Mouse (Mus musculus) hindbrain, postnatal 0 days (tissue): Measurements from ENCODE around the gene Lck. TPM values are rescaled to one million over a fixed set of nuclear protein-coding genes. Genes with fewer than 3 reads are reported as not detected.

Experiments
- ATAC-seq: fragments of 200-750 bp; cut with Nextera tagmentation; 2 replicates; pipeline ENCODE4 v1.8.0; 2017; ENCODE audit warnings: mild to moderate bottlenecking, moderate TSS enrichment, moderate library complexity
- DNase-seq: peaks from one replicate; pipeline ENCODE4 v3.0.0-alpha.2; 2015; ENCODE audit warnings: low spot score
- H3K27ac ChIP-seq: fragments of 300-500 bp; sonication (generic); 2 replicates; pipeline ENCODE4 v1.5.1; 2014; ENCODE audit warnings: mild to moderate bottlenecking
- H3K27me3 ChIP-seq: fragments of 300-500 bp; sonication (generic); 2 replicates; pipeline ENCODE4 v1.6.1; 2014; ENCODE audit warnings: low read length, mixed read lengths; ENCODE audit not compliant: insufficient read depth
- H3K36me3 ChIP-seq: fragments of 300-500 bp; sonication (generic); 2 replicates; pipeline ENCODE4 v1.6.1; 2014; ENCODE audit warnings: low read length, mixed read lengths; ENCODE audit not compliant: insufficient read depth
- H3K4me1 ChIP-seq: fragments of 300-500 bp; sonication (generic); 2 replicates; pipeline ENCODE4 v1.6.1; 2014; ENCODE audit warnings: antibody characterized with exemption, low read length, mixed read lengths; ENCODE audit not compliant: insufficient read depth
- H3K4me2 ChIP-seq: fragments of 300-500 bp; sonication (generic); 2 replicates; pipeline ENCODE4 v1.6.1; 2014; ENCODE audit warnings: low read depth, mild to moderate bottlenecking, low read length, moderate library complexity, mixed read lengths
- H3K4me3 ChIP-seq: fragments of 300-500 bp; sonication (generic); 2 replicates; pipeline ENCODE4 v1.5.1; 2014; ENCODE audit warnings: low read length
- H3K9ac ChIP-seq: fragments of 300-500 bp; sonication (generic); replicated peaks from 2 replicates; pipeline ENCODE4 v1.6.1; 2014; ENCODE audit warnings: mild to moderate bottlenecking, low read length, moderate library complexity, mixed read lengths
- H3K9me3 ChIP-seq: fragments of 300-500 bp; sonication (generic); 2 replicates; pipeline ENCODE4 v1.6.1; 2016; ENCODE audit warnings: low read length, mixed read lengths
- CTCF ChIP-seq: IDR thresholded peaks from 2 replicates; pipeline ENCODE4 v1.5.1; 2016; ENCODE audit warnings: antibody characterized with exemption, control low read depth, low read depth
- WGBS: fragments of 180-500 bp; shearing (Covaris S2); extraction: QIAGEN DNeasy Blood & Tissue Kit; methylation state at CpG from one replicate; pipeline ENCODE4 v1.1.7; 2014; 5-methylcytosine and 5-hydroxymethylcytosine counted together
- polyA plus RNA-seq: library from polyadenylated mRNA; unstranded; fragments of >200 nt; fragmentation: Nextera tagmentation; extraction: Ambion mirVana; gene quantifications from 2 replicates; pipeline ENCODE4 v1.2.1, GENCODE M21; 2015
- total RNA-seq: library from RNA; depleted of rRNA; stranded (reverse); fragments of >200 nt; gene quantifications from 2 replicates; pipeline ENCODE4 v1.2.3, GENCODE M21; 2014

Lck gene
- total and polyA plus RNA-seq, 2 experiments from 2014 or later = 12.2 to 12.5 TPM

DNA sequence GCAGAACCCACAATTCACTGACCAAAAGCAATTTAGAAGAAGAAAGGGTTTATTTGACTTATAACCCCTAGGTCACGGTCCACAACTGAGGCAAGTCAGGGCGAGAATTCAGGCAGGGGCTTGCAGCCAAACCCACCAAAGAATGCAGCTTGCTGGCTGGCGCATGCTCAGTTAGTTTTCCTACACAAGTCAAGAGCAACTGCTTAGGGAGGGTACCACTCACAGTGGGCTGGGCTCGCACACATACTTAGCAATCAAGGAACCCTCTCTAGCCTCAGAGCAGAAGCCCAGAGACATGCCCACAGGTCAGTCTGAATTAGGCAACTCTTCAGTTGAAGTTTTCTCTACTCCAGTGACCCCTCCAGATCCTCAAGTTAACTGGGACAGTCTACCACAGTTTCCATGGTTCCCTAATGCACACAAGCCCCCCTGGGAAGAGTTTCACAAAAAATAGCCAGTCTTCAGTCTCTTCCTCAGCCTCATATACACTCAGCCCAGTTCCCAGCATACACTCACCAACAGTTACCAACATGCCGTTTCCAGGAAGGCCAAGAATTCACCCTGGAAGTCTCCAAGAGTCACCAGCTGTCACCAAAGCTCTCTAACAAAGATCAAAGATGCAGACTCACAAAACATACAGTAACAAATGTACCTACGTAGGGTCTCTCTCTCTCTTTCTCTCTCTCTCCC, 62.6 kb downstream of the Lck start:
- no peak for TF ChIP-seq CTCF
- no peak overlapping the region for H3K4me3 ChIP-seq
- peak overlapping the region; percentile 75 for H3K27ac ChIP-seq
- H3K4me1 ChIP-seq = peaks cover 12% of the 10 kb centered on the region; the same call in 1 of the 2 replicates
- H3K27me3 ChIP-seq = no peaks in the 10 kb centered on the region
- H3K36me3 ChIP-seq = no peaks in the 10 kb centered on the region
- ATAC-seq (peak; percentile 44), DNase-seq (peak; percentile 57)
- 26% methylated on average over 6 of the region's 6 CpGs for WGBS
- no peak overlapping the region for H3K4me2 ChIP-seq
- H3K9me3 ChIP-seq = no peaks in the 10 kb centered on the region
- no peak overlapping the region for H3K9ac ChIP-seq

- 60% methylated on average over 3 of the region's 3 CpGs for WGBS
- no peak for TF ChIP-seq CTCF
- DNase-seq (no peak), ATAC-seq (no peak)
- no peaks in the 10 kb centered on the region for H3K9me3 ChIP-seq
- H3K27me3 ChIP-seq = no peaks in the 10 kb centered on the region
- no peak overlapping the region for H3K4me2 ChIP-seq
- peaks cover 12% of the 10 kb centered on the region; the same call in 1 of the 2 replicates for H3K4me1 ChIP-seq
- peak overlapping the region; percentile 54; the same call in 1 of the 2 replicates for H3K27ac ChIP-seq
- no peaks in the 10 kb centered on the region for H3K36me3 ChIP-seq
- H3K9ac ChIP-seq = no peak overlapping the region
- H3K4me3 ChIP-seq = no peak overlapping the region
These were observed 63.8 kb downstream of the Lck start for GRCm38 (mm10) chr4:129509650-129510049.

DNA sequence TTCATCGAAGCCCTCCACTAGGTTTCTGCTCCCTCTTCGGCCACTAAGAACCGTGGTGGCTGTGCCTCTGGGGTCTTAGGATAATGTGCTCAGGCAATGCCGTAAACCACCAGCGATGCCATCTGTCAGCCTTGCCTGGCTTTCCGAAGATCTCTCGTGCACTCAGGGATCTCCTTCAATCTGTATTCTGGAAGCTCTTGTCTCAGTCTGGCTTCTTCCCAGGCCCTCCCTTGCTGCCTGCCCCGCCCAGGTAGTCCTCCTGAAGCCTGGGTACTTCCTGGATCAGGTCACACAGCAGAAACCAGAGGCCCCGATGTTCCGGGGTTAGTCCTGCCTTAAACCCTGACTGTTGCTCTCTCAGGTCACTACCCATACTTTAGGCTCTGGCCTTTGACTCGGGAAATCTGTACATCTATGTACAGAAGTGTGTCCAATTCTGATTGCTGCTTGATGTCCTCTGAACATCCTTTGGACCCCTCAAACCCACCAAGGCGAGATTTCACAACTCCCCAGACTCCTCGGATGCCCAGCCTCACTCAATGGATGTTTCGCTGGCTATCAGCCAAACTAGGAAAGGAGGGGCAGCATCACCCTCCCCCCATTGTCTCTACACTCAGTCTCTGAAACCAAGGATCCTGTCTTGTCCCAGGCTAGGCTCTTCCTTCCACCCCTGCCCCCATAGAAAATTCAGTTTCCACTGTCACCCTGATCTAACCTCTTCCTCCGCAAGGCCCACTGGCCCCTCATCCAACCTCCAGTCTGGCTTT, 64.4 kb downstream of the Lck start:
- H3K4me3 ChIP-seq = no peak overlapping the region
- DNase-seq = peak; percentile 57
- ATAC-seq = no peak
- WGBS = 41% methylated on average over 15 of the region's 15 CpGs
- peaks cover 12% of the 10 kb centered on the region; the same call in 1 of the 2 replicates for H3K4me1 ChIP-seq
- no peaks in the 10 kb centered on the region for H3K9me3 ChIP-seq
- peak overlapping the region; percentile 54 for H3K27ac ChIP-seq
- no peak for TF ChIP-seq CTCF
- no peaks in the 10 kb centered on the region for H3K36me3 ChIP-seq
- H3K9ac ChIP-seq = no peak overlapping the region
- no peaks in the 10 kb centered on the region for H3K27me3 ChIP-seq
- no peak overlapping the region for H3K4me2 ChIP-seq

GRCm38 (mm10) chr4:129508237-129508515, 65.3 kb downstream of the Lck start:
- H3K4me2 ChIP-seq = no peak overlapping the region
- H3K27me3 ChIP-seq = no peaks in the 10 kb centered on the region
- DNase-seq (no peak), ATAC-seq (no peak)
- H3K27ac ChIP-seq = 0 out of 2 replicates have a peak overlapping the region, but pooled peaks have one; percentile 20
- no peak for TF ChIP-seq CTCF
- WGBS = 57% methylated on average over 3 of the region's 3 CpGs
- peaks cover 12% of the 10 kb centered on the region; the same call in 1 of the 2 replicates for H3K4me1 ChIP-seq
- no peak overlapping the region for H3K9ac ChIP-seq
- H3K9me3 ChIP-seq = no peaks in the 10 kb centered on the region
- H3K4me3 ChIP-seq = no peak overlapping the region
- no peaks in the 10 kb centered on the region for H3K36me3 ChIP-seq

DNA sequence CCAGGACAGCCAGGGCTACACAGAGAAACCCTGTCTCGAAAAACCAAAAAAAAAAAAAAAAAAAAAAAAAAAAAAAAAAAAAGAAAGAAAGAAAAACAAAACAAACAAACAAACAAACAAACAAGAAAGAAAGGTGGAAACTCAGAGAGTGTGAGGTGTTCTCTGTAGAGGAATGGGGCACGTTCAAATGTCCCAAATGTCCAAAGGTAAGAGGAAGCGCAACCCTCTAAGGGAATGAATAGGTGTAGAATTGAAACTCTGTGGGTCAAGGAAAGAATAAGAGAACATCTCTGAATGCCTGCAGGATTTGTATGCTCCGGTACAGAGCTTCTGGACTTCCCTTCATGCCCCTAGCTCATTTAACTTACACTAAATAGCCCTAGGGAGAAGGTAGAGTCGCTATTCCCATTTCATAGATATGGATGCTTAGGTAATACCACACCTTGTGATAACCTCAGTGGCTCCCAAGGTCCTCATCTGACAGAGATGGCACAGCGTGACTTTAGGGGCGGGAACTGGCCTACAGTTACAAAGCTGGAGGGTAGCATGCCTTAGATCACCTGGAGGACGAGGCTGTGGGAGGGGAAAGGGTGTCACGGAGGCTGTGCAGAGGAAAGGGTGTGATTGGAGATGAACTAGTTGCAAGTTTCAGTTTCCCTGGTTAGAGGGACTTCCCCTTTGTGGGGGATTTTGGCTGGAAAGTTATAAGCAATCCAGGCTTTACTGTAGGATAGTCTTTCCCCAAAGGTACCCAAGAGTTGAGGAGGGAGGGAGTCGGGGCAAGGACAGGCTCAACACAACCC, 65.8 kb downstream of the Lck start:
- Histone ChIP-seq H3K36me3 (no peaks in the 10 kb centered on the region), H3K4me3 (no peak overlapping the region), H3K27me3 (no peaks in the 10 kb centered on the region), H3K4me1 (peaks cover 12% of the 10 kb centered on the region; the same call in 1 of the 2 replicates), H3K9me3 (no peaks in the 10 kb centered on the region), H3K9ac (no peak overlapping the region), H3K27ac (no peak overlapping the region), H3K4me2 (no peak overlapping the region)
- TF ChIP-seq CTCF = no peak
- 71% methylated on average over 9 of the region's 10 CpGs for WGBS
- ATAC-seq (no peak), DNase-seq (no peak)

DNA sequence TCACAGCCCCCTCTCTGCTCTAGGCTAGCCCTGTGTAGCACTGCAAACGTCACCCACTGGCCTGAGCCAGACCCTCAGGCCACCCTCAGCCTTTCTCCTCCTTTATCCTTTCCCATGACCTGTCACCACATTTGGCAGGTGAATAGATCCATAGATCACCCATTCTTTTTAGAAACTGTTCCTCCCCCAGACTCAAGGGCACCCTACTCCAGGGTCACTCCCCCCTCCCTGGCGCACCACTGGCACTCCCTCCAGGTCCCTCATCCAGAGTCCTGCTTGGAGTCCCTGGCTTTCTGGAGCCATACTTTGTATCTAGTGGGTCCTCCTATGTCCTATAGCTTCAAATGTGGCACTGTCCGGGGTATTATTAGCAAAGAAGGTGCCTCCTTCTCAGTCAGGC, 67.9 kb downstream of the Lck start:
- Histone ChIP-seq H3K4me2 (no peak overlapping the region), H3K27ac (no peak overlapping the region), H3K4me1 (peaks cover 8% of the 10 kb centered on the region; the same call in 1 of the 2 replicates), H3K27me3 (no peaks in the 10 kb centered on the region), H3K36me3 (no peaks in the 10 kb centered on the region), H3K9me3 (no peaks in the 10 kb centered on the region), H3K4me3 (no peak overlapping the region), H3K9ac (no peak overlapping the region)
- TF ChIP-seq CTCF = no peak
- DNase-seq = no peak
- ATAC-seq = no peak
- 87% methylated on average over 3 of the region's 3 CpGs for WGBS
